Mouse (Mus musculus) small intestine, adult 2 months (tissue): ENCODE data around the gene Ccdc83.

ENCODE experiments used
- CTCF ChIP-seq: fragments of 200-500 bp; IDR thresholded peaks from 2 replicates; pipeline ENCODE4 v1.5.1; 2012; ENCODE audit warnings: low read depth, mild to moderate bottlenecking, control low read depth, inconsistent platforms, low read length, moderate library complexity, mixed read lengths; ENCODE audit not compliant: insufficient replicate concordance, insufficient read length; ENCODE audit errors: extremely low read depth
- POLR2A ChIP-seq: fragments of 200-500 bp; IDR thresholded peaks from 2 replicates; pipeline ENCODE4 v1.6.1; 2012; ENCODE audit warnings: low read depth, mild to moderate bottlenecking, control low read depth, inconsistent platforms, low read length, moderate library complexity

- TF ChIP-seq CTCF (no peak), POLR2A (no peak)
Measured at GRCm38 (mm10) chr7:90180635-90181034, 84.9 kb downstream of the Ccdc83 start.
